Mouse (Mus musculus) embryonic facial prominence, embryonic 13.5 days (tissue): ENCODE results near the gene Tmtc2. TPM values are rescaled to one million over a fixed set of nuclear protein-coding genes. Genes with fewer than 3 reads are reported as not detected.
"Not testable (repeated sequence)": the region's sequence is repeated elsewhere in the genome, so short reads cannot be mapped to it uniquely, and the experiment has no call there.

Source experiments
- ATAC-seq: fragments of 200-750 bp; cut with Nextera tagmentation; 2 replicates; pipeline ENCODE4 v1.8.0; 2017; ENCODE audit warnings: low read depth; ENCODE audit not compliant: insufficient number of reproducible peaks, insufficient read depth, low FRiP score, low TSS enrichment
- H3K27ac ChIP-seq: fragments of 300-500 bp; sonication (generic); 2 replicates; pipeline ENCODE4 v1.5.1; 2015; ENCODE audit warnings: moderate library complexity, mild to moderate bottlenecking, inconsistent platforms
- H3K27me3 ChIP-seq: fragments of 300-500 bp; sonication (generic); 2 replicates; pipeline ENCODE4 v1.6.1; 2015; ENCODE audit warnings: mild to moderate bottlenecking, inconsistent platforms
- H3K36me3 ChIP-seq: fragments of 300-500 bp; sonication (generic); 2 replicates; pipeline ENCODE4 v1.6.1; 2015; ENCODE audit warnings: mild to moderate bottlenecking, inconsistent platforms
- H3K4me1 ChIP-seq: fragments of 300-500 bp; sonication (generic); 2 replicates; pipeline ENCODE4 v1.6.1; 2015; ENCODE audit warnings: inconsistent platforms
- H3K4me2 ChIP-seq: fragments of 300-500 bp; sonication (generic); 2 replicates; pipeline ENCODE4 v1.6.1; 2015; ENCODE audit warnings: moderate library complexity, mild to moderate bottlenecking, inconsistent platforms
- H3K4me3 ChIP-seq: fragments of 300-500 bp; sonication (generic); 2 replicates; pipeline ENCODE4 v1.5.1; 2015; ENCODE audit warnings: mild to moderate bottlenecking, inconsistent platforms
- H3K9ac ChIP-seq: fragments of 300-500 bp; sonication (generic); 2 replicates; pipeline ENCODE4 v1.6.1; 2015; ENCODE audit warnings: mild to moderate bottlenecking, inconsistent platforms
- H3K9me3 ChIP-seq: fragments of 300-500 bp; sonication (generic); 2 replicates; pipeline ENCODE4 v1.6.1; 2016; ENCODE audit warnings: inconsistent platforms
- WGBS: fragments of 180-500 bp; shearing (Covaris S2); methylation state at CpG from one replicate; pipeline ENCODE4 v1.1.7; 2015; ENCODE audit warnings: mixed read lengths; 5-methylcytosine and 5-hydroxymethylcytosine counted together
- polyA plus RNA-seq: library from polyadenylated mRNA; unstranded; fragments of >200 nt; fragmentation: Nextera tagmentation; extraction: Ambion mirVana; gene quantifications from 2 replicates; pipeline ENCODE4 v1.2.1, GENCODE M21; 2015

Tmtc2 gene
- polyA plus RNA-seq, 1 experiment from 2014 or later = 17.0 TPM

- Histone ChIP-seq H3K4me3 (no peak overlapping the region), H3K9me3 (no peaks in the 10 kb centered on the region), H3K27me3 (no peaks in the 10 kb centered on the region), H3K4me1 (peaks cover 4% of the 10 kb centered on the region; the same call in 1 of the 2 replicates), H3K36me3 (no peaks in the 10 kb centered on the region), H3K27ac (peak overlapping the region; percentile 68), H3K4me2 (no peak overlapping the region), H3K9ac (no peak overlapping the region)
- 40% methylated on average over 6 of the region's 6 CpGs for WGBS
- no peak for ATAC-seq
These were observed 290.1 kb downstream of the Tmtc2 start for GRCm38 (mm10) chr10:105284171-105284570.

GRCm38 (mm10) chr10:105280933-105281332 is 293.3 kb downstream of the Tmtc2 start:
- Histone ChIP-seq H3K36me3 (no peaks in the 10 kb centered on the region), H3K4me3 (no peak overlapping the region), H3K4me2 (no peak overlapping the region), H3K27ac (no peak overlapping the region), H3K27me3 (no peaks in the 10 kb centered on the region), H3K9me3 (no peaks in the 10 kb centered on the region), H3K4me1 (peaks cover 4% of the 10 kb centered on the region; the same call in 1 of the 2 replicates), H3K9ac (no peak overlapping the region)
- ATAC-seq = no peak
- WGBS = 87% methylated on average over 3 of the region's 3 CpGs

GRCm38 (mm10) chr10:105260053-105260452 is 314.2 kb downstream of the Tmtc2 start:
- no peaks in the 10 kb centered on the region for H3K36me3 ChIP-seq
- H3K4me2 ChIP-seq = no peak overlapping the region
- H3K9me3 ChIP-seq = no peaks in the 10 kb centered on the region
- ATAC-seq = no peak
- WGBS = 69% methylated on average over 3 of the region's 3 CpGs
- H3K27ac ChIP-seq = no peak overlapping the region
- H3K4me3 ChIP-seq = no peak overlapping the region
- H3K4me1 ChIP-seq = no peaks in the 10 kb centered on the region
- H3K9ac ChIP-seq = no peak overlapping the region
- no peaks in the 10 kb centered on the region for H3K27me3 ChIP-seq

- not testable (repeated sequence) for H3K4me1 ChIP-seq, ATAC-seq, H3K4me2 ChIP-seq, H3K27me3 ChIP-seq, H3K9ac ChIP-seq, H3K36me3 ChIP-seq, H3K27ac ChIP-seq, H3K9me3 ChIP-seq, H3K4me3 ChIP-seq
- 81% methylated on average over 22 of the region's 22 CpGs for WGBS
These were observed 336.0 kb downstream of the Tmtc2 start for GRCm38 (mm10) chr10:105238291-105238690.

- no peaks in the 10 kb centered on the region; the same call in 1 of the 2 replicates for H3K36me3 ChIP-seq
- H3K4me3 ChIP-seq = no peak overlapping the region
- H3K9me3 ChIP-seq = no peaks in the 10 kb centered on the region
- no peak for ATAC-seq
- H3K27ac ChIP-seq = no peak overlapping the region
- H3K4me1 ChIP-seq = peaks cover 16% of the 10 kb centered on the region; the same call in 1 of the 2 replicates
- no peak overlapping the region for H3K4me2 ChIP-seq
- no peak overlapping the region for H3K9ac ChIP-seq
- H3K27me3 ChIP-seq = no peaks in the 10 kb centered on the region
- 89% methylated on average over 2 of the region's 2 CpGs for WGBS
These were observed 341.4 kb downstream of the Tmtc2 start for GRCm38 (mm10) chr10:105232864-105233263.

GRCm38 (mm10) chr10:105230416-105230815 is 343.8 kb downstream of the Tmtc2 start:
- Histone ChIP-seq H3K9me3 (no peaks in the 10 kb centered on the region), H3K27me3 (no peaks in the 10 kb centered on the region), H3K27ac (no peak overlapping the region), H3K4me1 (peaks cover 20% of the 10 kb centered on the region; the same call in 1 of the 2 replicates), H3K4me3 (no peak overlapping the region), H3K4me2 (no peak overlapping the region), H3K9ac (no peak overlapping the region), H3K36me3 (no peaks in the 10 kb centered on the region; the same call in 1 of the 2 replicates)
- 25% methylated on average over 7 of the region's 7 CpGs for WGBS
- ATAC-seq = 0 out of 2 replicates have a peak, but pooled peaks have one; percentile 37

GRCm38 (mm10) chr10:105228623-105229022 is 345.6 kb downstream of the Tmtc2 start:
- Histone ChIP-seq H3K27me3 (no peaks in the 10 kb centered on the region), H3K36me3 (no peaks in the 10 kb centered on the region; the same call in 1 of the 2 replicates), H3K27ac (no peak overlapping the region), H3K4me2 (no peak overlapping the region), H3K4me3 (no peak overlapping the region), H3K9ac (no peak overlapping the region), H3K4me1 (peaks cover 20% of the 10 kb centered on the region; the same call in 1 of the 2 replicates), H3K9me3 (no peaks in the 10 kb centered on the region)
- WGBS = 76% methylated on average over 2 of the region's 2 CpGs
- no peak for ATAC-seq

- Histone ChIP-seq H3K4me2 (no peak overlapping the region), H3K27me3 (no peaks in the 10 kb centered on the region), H3K4me3 (no peak overlapping the region), H3K36me3 (no peaks in the 10 kb centered on the region; the same call in 1 of the 2 replicates), H3K9me3 (no peaks in the 10 kb centered on the region), H3K27ac (no peak overlapping the region), H3K4me1 (peaks cover 20% of the 10 kb centered on the region; the same call in 1 of the 2 replicates), H3K9ac (no peak overlapping the region)
- ATAC-seq = no peak
- 17% methylated on average over 5 of the region's 5 CpGs for WGBS
These were observed 346.6 kb downstream of the Tmtc2 start for GRCm38 (mm10) chr10:105227631-105228030.

GRCm38 (mm10) chr10:105225714-105226113 is 348.5 kb downstream of the Tmtc2 start:
- H3K36me3 ChIP-seq = no peaks in the 10 kb centered on the region
- H3K27me3 ChIP-seq = no peaks in the 10 kb centered on the region
- 75% methylated on average over 6 of the region's 6 CpGs for WGBS
- no peak for ATAC-seq
- H3K27ac ChIP-seq = no peak overlapping the region
- H3K9ac ChIP-seq = no peak overlapping the region
- no peak overlapping the region for H3K4me2 ChIP-seq
- H3K4me1 ChIP-seq = peaks cover 20% of the 10 kb centered on the region; the same call in 1 of the 2 replicates
- H3K4me3 ChIP-seq = no peak overlapping the region
- H3K9me3 ChIP-seq = no peaks in the 10 kb centered on the region

GRCm38 (mm10) chr10:105222904-105223303 is 351.3 kb downstream of the Tmtc2 start:
- Histone ChIP-seq H3K4me2 (no peak overlapping the region), H3K4me1 (0 out of 2 replicates have a peak, but pooled peaks cover 5% of the 10 kb centered on the region), H3K9me3 (no peaks in the 10 kb centered on the region), H3K36me3 (no peaks in the 10 kb centered on the region), H3K27me3 (no peaks in the 10 kb centered on the region), H3K4me3 (no peak overlapping the region), H3K27ac (no peak overlapping the region), H3K9ac (no peak overlapping the region)
- WGBS = 89% methylated on average over 5 of the region's 5 CpGs
- ATAC-seq = no peak

GRCm38 (mm10) chr10:105201491-105201890 is 372.8 kb downstream of the Tmtc2 start:
- Histone ChIP-seq H3K4me1 (no peaks in the 10 kb centered on the region), H3K9ac (no peak overlapping the region), H3K36me3 (no peaks in the 10 kb centered on the region), H3K27me3 (no peaks in the 10 kb centered on the region), H3K4me3 (no peak overlapping the region), H3K9me3 (no peaks in the 10 kb centered on the region), H3K4me2 (no peak overlapping the region), H3K27ac (no peak overlapping the region)
- WGBS = 78% methylated on average over 10 of the region's 10 CpGs
- ATAC-seq = no peak

GRCm38 (mm10) chr10:105200678-105201077 is 373.6 kb downstream of the Tmtc2 start:
- WGBS = 90% methylated on average over 2 of the region's 2 CpGs
- Histone ChIP-seq H3K4me3 (no peak overlapping the region), H3K9me3 (no peaks in the 10 kb centered on the region), H3K36me3 (no peaks in the 10 kb centered on the region), H3K27me3 (no peaks in the 10 kb centered on the region), H3K9ac (no peak overlapping the region), H3K4me2 (no peak overlapping the region), H3K27ac (no peak overlapping the region), H3K4me1 (no peaks in the 10 kb centered on the region)
- no peak for ATAC-seq
